Mouse (Mus musculus): ENCODE data around the gene Dlgap4. TPM values are rescaled to one million over a fixed set of nuclear protein-coding genes. Genes with fewer than 3 reads are reported as not detected.

The Dlgap4 gene
- polyA plus RNA-seq, 1 experiment from 2014 or later = 162 TPM

GRCm38 (mm10) chr2:156626119-156626518 lies 12.6 kb downstream of the Dlgap4 start:
- no peak overlapping the region for H3K4me3 ChIP-seq (ENCODE audit: low read depth, low read length)
- H3K27me3 ChIP-seq (ENCODE audit: control insufficient read depth, insufficient read depth, low read length) = no peaks in the 10 kb centered on the region
- ATAC-seq (ENCODE audit: low FRiP score) = no peak
- no peak for DNase-seq (ENCODE audit: low spot score)
- H3K9me3 ChIP-seq (ENCODE audit: control insufficient read depth, low read length) = no peaks in the 10 kb centered on the region
- 83% methylated on average over 9 of the region's 9 CpGs for WGBS
- no peaks in the 10 kb centered on the region for H3K36me3 ChIP-seq (ENCODE audit: control insufficient read depth, insufficient read depth, low read length)
- H3K27ac ChIP-seq (ENCODE audit: low read depth, low read length) = no peak overlapping the region
- H3K4me2 ChIP-seq (replicated peaks; ENCODE audit: low read depth, low read length) = no peak overlapping the region
- H3K4me1 ChIP-seq (replicated peaks; ENCODE audit: control insufficient read depth, insufficient read depth, low read length) = no peaks in the 10 kb centered on the region
- no peak overlapping the region for H3K9ac ChIP-seq (ENCODE audit: low read depth, low read length)

- Histone ChIP-seq H3K36me3 (ENCODE audit: control insufficient read depth, insufficient read depth, low read length) (no peaks in the 10 kb centered on the region), H3K27ac (ENCODE audit: low read depth, low read length) (no peak overlapping the region), H3K4me1 (replicated peaks; ENCODE audit: control insufficient read depth, insufficient read depth, low read length) (no peaks in the 10 kb centered on the region), H3K4me3 (ENCODE audit: low read depth, low read length) (no peak overlapping the region), H3K27me3 (ENCODE audit: control insufficient read depth, insufficient read depth, low read length) (no peaks in the 10 kb centered on the region), H3K9ac (ENCODE audit: low read depth, low read length) (no peak overlapping the region), H3K4me2 (replicated peaks; ENCODE audit: low read depth, low read length) (no peak overlapping the region), H3K9me3 (ENCODE audit: control insufficient read depth, low read length) (no peaks in the 10 kb centered on the region)
- no peak for DNase-seq (ENCODE audit: low spot score)
- WGBS = 89% methylated on average over 8 of the region's 8 CpGs
- ATAC-seq (ENCODE audit: low FRiP score) = no peak
Measured at GRCm38 (mm10) chr2:156626544-156626943, 13.0 kb downstream of the Dlgap4 start.

- DNase-seq (ENCODE audit: low spot score) (no peak), ATAC-seq (ENCODE audit: low FRiP score) (no peak)
- no peaks in the 10 kb centered on the region for H3K4me1 ChIP-seq (replicated peaks; ENCODE audit: control insufficient read depth, insufficient read depth, low read length)
- 76% methylated on average over 17 of the region's 17 CpGs for WGBS
- H3K36me3 ChIP-seq (ENCODE audit: control insufficient read depth, insufficient read depth, low read length) = no peaks in the 10 kb centered on the region
- no peak overlapping the region for H3K9ac ChIP-seq (ENCODE audit: low read depth, low read length)
- no peak overlapping the region for H3K4me3 ChIP-seq (ENCODE audit: low read depth, low read length)
- no peak overlapping the region for H3K4me2 ChIP-seq (replicated peaks; ENCODE audit: low read depth, low read length)
- no peaks in the 10 kb centered on the region for H3K27me3 ChIP-seq (ENCODE audit: control insufficient read depth, insufficient read depth, low read length)
- H3K9me3 ChIP-seq (ENCODE audit: control insufficient read depth, low read length) = no peaks in the 10 kb centered on the region
- no peak overlapping the region for H3K27ac ChIP-seq (ENCODE audit: low read depth, low read length)
Measured at GRCm38 (mm10) chr2:156627917-156628316, 14.4 kb downstream of the Dlgap4 start.

GRCm38 (mm10) chr2:156630288-156630687 lies 16.8 kb downstream of the Dlgap4 start:
- Histone ChIP-seq H3K9ac (ENCODE audit: low read depth, low read length) (no peak overlapping the region), H3K27ac (ENCODE audit: low read depth, low read length) (no peak overlapping the region), H3K27me3 (ENCODE audit: control insufficient read depth, insufficient read depth, low read length) (no peaks in the 10 kb centered on the region), H3K9me3 (ENCODE audit: control insufficient read depth, low read length) (no peaks in the 10 kb centered on the region), H3K4me2 (replicated peaks; ENCODE audit: low read depth, low read length) (no peak overlapping the region), H3K4me1 (replicated peaks; ENCODE audit: control insufficient read depth, insufficient read depth, low read length) (no peaks in the 10 kb centered on the region), H3K4me3 (ENCODE audit: low read depth, low read length) (no peak overlapping the region), H3K36me3 (ENCODE audit: control insufficient read depth, insufficient read depth, low read length) (no peaks in the 10 kb centered on the region)
- no peak for DNase-seq (ENCODE audit: low spot score)
- 93% methylated on average over 1 of the region's 1 CpGs for WGBS
- no peak for ATAC-seq (ENCODE audit: low FRiP score)

GRCm38 (mm10) chr2:156632721-156633120 lies 19.2 kb downstream of the Dlgap4 start:
- Histone ChIP-seq H3K9ac (ENCODE audit: low read depth, low read length) (no peak overlapping the region), H3K4me1 (replicated peaks; ENCODE audit: control insufficient read depth, insufficient read depth, low read length) (no peaks in the 10 kb centered on the region), H3K36me3 (ENCODE audit: control insufficient read depth, insufficient read depth, low read length) (no peaks in the 10 kb centered on the region), H3K27me3 (ENCODE audit: control insufficient read depth, insufficient read depth, low read length) (no peaks in the 10 kb centered on the region), H3K4me2 (replicated peaks; ENCODE audit: low read depth, low read length) (no peak overlapping the region), H3K9me3 (ENCODE audit: control insufficient read depth, low read length) (no peaks in the 10 kb centered on the region), H3K4me3 (ENCODE audit: low read depth, low read length) (no peak overlapping the region), H3K27ac (ENCODE audit: low read depth, low read length) (no peak overlapping the region)
- no peak for DNase-seq (ENCODE audit: low spot score)
- WGBS = 85% methylated on average over 9 of the region's 9 CpGs
- ATAC-seq (ENCODE audit: low FRiP score) = no peak

- H3K36me3 ChIP-seq (ENCODE audit: control insufficient read depth, insufficient read depth, low read length) = no peaks in the 10 kb centered on the region
- ATAC-seq (ENCODE audit: low FRiP score) = no peak
- H3K4me2 ChIP-seq (replicated peaks; ENCODE audit: low read depth, low read length) = no peak overlapping the region
- no peak overlapping the region for H3K27ac ChIP-seq (ENCODE audit: low read depth, low read length)
- 86% methylated on average over 9 of the region's 9 CpGs for WGBS
- H3K9me3 ChIP-seq (ENCODE audit: control insufficient read depth, low read length) = no peaks in the 10 kb centered on the region
- no peaks in the 10 kb centered on the region for H3K27me3 ChIP-seq (ENCODE audit: control insufficient read depth, insufficient read depth, low read length)
- no peak overlapping the region for H3K9ac ChIP-seq (ENCODE audit: low read depth, low read length)
- H3K4me3 ChIP-seq (ENCODE audit: low read depth, low read length) = no peak overlapping the region
- no peaks in the 10 kb centered on the region for H3K4me1 ChIP-seq (replicated peaks; ENCODE audit: control insufficient read depth, insufficient read depth, low read length)
- no peak for DNase-seq (ENCODE audit: low spot score)
Measured at GRCm38 (mm10) chr2:156635091-156635490, 21.6 kb downstream of the Dlgap4 start.

GRCm38 (mm10) chr2:156641141-156641540 lies 27.6 kb downstream of the Dlgap4 start:
- H3K9ac ChIP-seq (ENCODE audit: low read depth, low read length) = no peak overlapping the region

GRCm38 (mm10) chr2:156642931-156643330 lies 29.4 kb downstream of the Dlgap4 start:
- DNase-seq (ENCODE audit: low spot score) (no peak), ATAC-seq (ENCODE audit: low FRiP score) (no peak)
- WGBS = 34% methylated on average over 4 of the region's 4 CpGs
- Histone ChIP-seq H3K4me3 (ENCODE audit: low read depth, low read length) (no peak overlapping the region), H3K9me3 (ENCODE audit: control insufficient read depth, low read length) (no peaks in the 10 kb centered on the region), H3K27ac (ENCODE audit: low read depth, low read length) (no peak overlapping the region), H3K9ac (ENCODE audit: low read depth, low read length) (no peak overlapping the region), H3K4me1 (replicated peaks; ENCODE audit: control insufficient read depth, insufficient read depth, low read length) (no peaks in the 10 kb centered on the region), H3K36me3 (ENCODE audit: control insufficient read depth, insufficient read depth, low read length) (no peaks in the 10 kb centered on the region), H3K27me3 (ENCODE audit: control insufficient read depth, insufficient read depth, low read length) (no peaks in the 10 kb centered on the region), H3K4me2 (replicated peaks; ENCODE audit: low read depth, low read length) (no peak overlapping the region)

More at GRCm38 (mm10) chr2:156641141-156641540, 27.6 kb downstream of the Dlgap4 start:
- H3K4me3 ChIP-seq (ENCODE audit: low read depth, low read length) = no peak overlapping the region
- H3K36me3 ChIP-seq (ENCODE audit: control insufficient read depth, insufficient read depth, low read length) = no peaks in the 10 kb centered on the region
- ATAC-seq (ENCODE audit: low FRiP score) = no peak
- no peaks in the 10 kb centered on the region for H3K4me1 ChIP-seq (replicated peaks; ENCODE audit: control insufficient read depth, insufficient read depth, low read length)
- no peak overlapping the region for H3K27ac ChIP-seq (ENCODE audit: low read depth, low read length)
- no peak for DNase-seq (ENCODE audit: low spot score)
- H3K27me3 ChIP-seq (ENCODE audit: control insufficient read depth, insufficient read depth, low read length) = no peaks in the 10 kb centered on the region
- no peak overlapping the region for H3K4me2 ChIP-seq (replicated peaks; ENCODE audit: low read depth, low read length)
- no peaks in the 10 kb centered on the region for H3K9me3 ChIP-seq (ENCODE audit: control insufficient read depth, low read length)
- WGBS = 35% methylated on average over 2 of the region's 2 CpGs

GRCm38 (mm10) chr2:156643406-156643805 lies 29.9 kb downstream of the Dlgap4 start:
- DNase-seq (ENCODE audit: low spot score) (no peak), ATAC-seq (ENCODE audit: low FRiP score) (no peak)
- Histone ChIP-seq H3K27me3 (ENCODE audit: control insufficient read depth, insufficient read depth, low read length) (no peaks in the 10 kb centered on the region), H3K4me2 (replicated peaks; ENCODE audit: low read depth, low read length) (no peak overlapping the region), H3K9me3 (ENCODE audit: control insufficient read depth, low read length) (no peaks in the 10 kb centered on the region), H3K36me3 (ENCODE audit: control insufficient read depth, insufficient read depth, low read length) (no peaks in the 10 kb centered on the region), H3K4me3 (ENCODE audit: low read depth, low read length) (no peak overlapping the region), H3K4me1 (replicated peaks; ENCODE audit: control insufficient read depth, insufficient read depth, low read length) (no peaks in the 10 kb centered on the region), H3K9ac (ENCODE audit: low read depth, low read length) (no peak overlapping the region), H3K27ac (ENCODE audit: low read depth, low read length) (no peak overlapping the region)
- WGBS = 43% methylated on average over 3 of the region's 3 CpGs
